Mouse (Mus musculus): ENCODE results near the gene Rab25.

The Rab25 gene

GRCm38 (mm10) chr3:88502641-88503504 lies 45.2 kb downstream of the Rab25 start:
- peak; percentile 94 for DNase-seq (ENCODE audit: low spot score)

GRCm38 (mm10) chr3:88502031-88502571 lies 46.0 kb downstream of the Rab25 start:
- DNase-seq (ENCODE audit: low spot score), result peak; percentile 64

- DNase-seq (ENCODE audit: low spot score), result no peak
Observed at GRCm38 (mm10) chr3:88501366-88502030, 46.6 kb downstream of the Rab25 start.

GRCm38 (mm10) chr3:88500655-88501365 lies 47.3 kb downstream of the Rab25 start:
- no peak for DNase-seq (ENCODE audit: low spot score)

- peak; percentile 52 for DNase-seq (ENCODE audit: low spot score)
Observed at GRCm38 (mm10) chr3:88500087-88500486, 48.0 kb downstream of the Rab25 start.

- DNase-seq (ENCODE audit: low spot score), result no peak
Observed at GRCm38 (mm10) chr3:88499580-88499979, 48.5 kb downstream of the Rab25 start.

GRCm38 (mm10) chr3:88495741-88496415 lies 52.2 kb downstream of the Rab25 start:
- DNase-seq (ENCODE audit: low spot score), result peak; percentile 65

- DNase-seq (ENCODE audit: low spot score), result peak; percentile 96
Observed at GRCm38 (mm10) chr3:88494836-88495628, 53.1 kb downstream of the Rab25 start.

- DNase-seq (ENCODE audit: low spot score), result no peak
Observed at GRCm38 (mm10) chr3:88493706-88494582, 54.2 kb downstream of the Rab25 start.

All from MN1 (cell line).